Mouse (Mus musculus): ENCODE measurements around the gene Hsp90ab1.

GRCm38 (mm10) chr17:45594195-45594594, 21.1 kb upstream of the Hsp90ab1 start:
- TF ChIP-seq POLR2A (IDR thresholded peaks at IDR 0.05; ENCODE audit: low read depth, low read length) (no peak), CTCF (IDR thresholded peaks at IDR 0.05; ENCODE audit: extremely low read depth, insufficient read depth, insufficient read length, insufficient replicate concordance) (no peak)

All from spleen, adult 2 months (tissue).